Mouse (Mus musculus): Measurements from ENCODE around the gene Ddx3x.

GRCm38 (mm10) chrX:13251683-13252082, 29.1 kb upstream of the Ddx3x start:
- no peak for TF ChIP-seq EP300 (IDR thresholded peaks at IDR 0.05; ENCODE audit: low read depth)
- no peak for TF ChIP-seq CTCF (IDR thresholded peaks at IDR 0.05; ENCODE audit: low read depth)
